Mouse (Mus musculus): ENCODE measurements around the gene Tbata. TPM values are rescaled to one million over a fixed set of nuclear protein-coding genes. Genes with fewer than 3 reads are reported as not detected.

Tbata gene
- not detected in 2 replicates for polyA plus RNA-seq (2016; fragmentation: Nextera tagmentation; extraction: Ambion mirVana)

DNA sequence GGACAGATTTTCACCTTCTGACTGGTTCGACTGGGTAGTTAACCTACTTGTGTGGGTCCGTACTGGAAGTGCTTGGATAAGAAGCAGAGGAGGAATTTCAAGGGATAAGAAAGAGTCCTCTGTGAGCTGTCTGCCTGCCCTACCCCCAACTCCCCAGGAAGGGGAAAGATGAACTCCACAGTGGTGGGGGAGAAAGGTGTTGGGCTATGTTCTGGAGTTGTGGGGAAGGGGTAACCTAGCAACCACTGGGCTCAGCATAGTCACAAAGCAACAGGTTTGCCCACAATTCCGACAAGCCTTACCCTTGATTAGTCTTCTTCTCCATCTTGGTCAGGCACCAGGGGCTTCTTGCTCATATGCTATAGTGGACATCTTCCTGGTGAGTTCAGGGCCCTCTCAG is at the start of gene Tbata:
Gene Tbata (plus strand): TSS at position 301 of the 400 bp plus-strand sequence.
- no peaks in the 10 kb centered on the region for H3K9me3 ChIP-seq (replicated peaks)
- H3K4me3 ChIP-seq, result no peak within 1 kb of the TSS
- 43% methylated on average over 3 of the region's 3 CpGs for WGBS
- H3K9ac ChIP-seq, result no peak within 1 kb of the TSS
- H3K27ac ChIP-seq (ENCODE audit: poor library complexity, severe bottlenecking), result no peak within 1 kb of the TSS
- H3K4me1 ChIP-seq (replicated peaks), result peaks cover 6% of the 10 kb centered on the region; the same call in 1 of the 2 replicates
- no peaks in the 10 kb centered on the region for H3K36me3 ChIP-seq
- ATAC-seq (ENCODE audit: insufficient number of reproducible peaks, low FRiP score), result no peak
- peaks cover 45% of the 10 kb centered on the region for H3K27me3 ChIP-seq (replicated peaks)
- no peak within 1 kb of the TSS for H3K4me2 ChIP-seq

DNA sequence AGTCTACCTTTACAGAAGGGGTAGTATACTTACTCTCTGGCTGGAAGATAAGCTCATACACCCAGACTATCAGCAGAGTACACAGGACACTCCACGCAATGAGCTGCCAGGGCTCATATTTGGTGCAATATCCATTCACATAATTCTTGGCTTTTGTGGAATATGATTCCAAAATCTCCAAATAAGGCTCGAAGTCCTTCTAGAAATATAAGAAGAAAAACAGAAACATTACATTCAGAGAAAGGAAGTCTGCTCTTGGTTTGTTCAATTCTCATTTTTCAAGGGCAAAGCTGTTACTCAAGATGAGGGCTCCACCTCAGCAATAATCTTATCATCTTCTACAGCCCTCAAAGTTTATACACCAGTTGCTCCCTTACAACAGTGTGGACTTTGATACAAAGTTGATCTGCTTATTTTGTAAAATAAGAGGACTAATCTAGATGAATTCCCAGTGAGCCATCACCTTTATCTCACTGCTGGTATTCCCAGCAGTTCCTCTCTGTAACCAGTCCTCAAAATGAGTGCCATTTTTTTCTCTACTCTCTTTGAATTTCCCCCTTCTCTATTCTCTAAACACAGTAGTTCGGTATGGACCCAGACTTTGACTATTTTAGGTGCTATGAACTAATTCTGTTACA is 48.4 kb upstream of the Tbata start:
- 74% methylated on average over 3 of the region's 3 CpGs for WGBS
- no peak overlapping the region for H3K4me3 ChIP-seq
- H3K4me1 ChIP-seq (replicated peaks), result no peaks in the 10 kb centered on the region
- no peaks in the 10 kb centered on the region for H3K27me3 ChIP-seq (replicated peaks)
- H3K9ac ChIP-seq, result no peak overlapping the region
- no peak overlapping the region for H3K27ac ChIP-seq (ENCODE audit: poor library complexity, severe bottlenecking)
- H3K36me3 ChIP-seq, result peaks cover 27% of the 10 kb centered on the region
- no peak overlapping the region for H3K4me2 ChIP-seq
- no peak for ATAC-seq (ENCODE audit: insufficient number of reproducible peaks, low FRiP score)
- H3K9me3 ChIP-seq (replicated peaks), result no peaks in the 10 kb centered on the region

DNA sequence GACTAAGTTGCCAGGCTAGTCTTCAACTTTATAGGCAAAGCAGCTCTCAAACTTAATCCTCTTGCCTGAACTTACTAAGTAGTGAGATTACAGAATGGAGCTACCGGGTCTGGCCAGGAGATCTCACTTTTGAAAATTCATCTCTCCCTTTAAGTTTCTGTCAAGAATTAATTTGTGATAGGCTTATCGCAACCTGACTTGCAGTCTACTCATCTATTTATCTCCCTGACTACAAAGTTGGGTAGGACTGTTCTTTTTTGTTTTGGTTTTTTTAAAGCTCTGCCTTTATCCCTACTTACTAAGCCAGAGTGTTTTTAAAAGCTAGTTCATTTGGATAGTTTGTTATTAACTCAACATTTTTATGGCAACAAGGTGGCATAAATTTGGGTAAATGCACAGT is 47.3 kb upstream of the Tbata start:
- H3K27ac ChIP-seq (ENCODE audit: poor library complexity, severe bottlenecking), result no peak overlapping the region
- ATAC-seq (ENCODE audit: insufficient number of reproducible peaks, low FRiP score), result no peak
- H3K4me2 ChIP-seq, result no peak overlapping the region
- no peaks in the 10 kb centered on the region for H3K27me3 ChIP-seq (replicated peaks)
- H3K4me1 ChIP-seq (replicated peaks), result no peaks in the 10 kb centered on the region
- no peak overlapping the region for H3K9ac ChIP-seq
- no peak overlapping the region for H3K4me3 ChIP-seq
- 74% methylated on average over 2 of the region's 2 CpGs for WGBS
- peaks cover 22% of the 10 kb centered on the region for H3K36me3 ChIP-seq
- no peaks in the 10 kb centered on the region for H3K9me3 ChIP-seq (replicated peaks)

DNA sequence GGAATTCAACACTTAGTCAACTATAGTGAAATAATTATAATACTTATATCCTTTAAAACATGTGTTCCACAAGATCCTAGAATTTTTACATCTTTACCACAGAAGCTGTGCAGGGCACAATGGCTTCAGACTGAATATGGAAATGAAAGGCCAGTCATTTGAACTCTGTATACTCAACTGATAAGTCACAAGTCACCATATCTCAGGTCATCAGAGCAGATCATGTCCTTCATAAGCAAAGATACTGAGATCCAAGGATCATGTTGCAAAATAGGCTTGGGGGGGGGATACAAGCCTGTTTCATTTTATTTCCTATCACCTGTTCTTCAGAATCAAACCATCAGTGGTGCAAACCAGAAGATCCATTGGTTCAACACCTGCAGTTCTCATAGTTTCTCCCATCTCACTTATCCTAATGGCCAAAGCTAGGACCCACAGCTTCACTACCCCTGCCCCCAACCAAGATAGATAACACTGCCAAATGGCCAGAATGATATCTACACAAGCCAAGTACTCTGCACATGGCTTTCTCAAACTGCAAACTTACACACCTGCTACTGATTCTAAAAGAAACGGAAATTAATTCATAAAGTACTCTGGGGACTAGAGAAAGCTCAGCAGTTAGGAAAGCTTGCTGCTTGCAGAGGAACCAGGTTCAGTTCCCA is 42.9 kb upstream of the Tbata start:
- Histone ChIP-seq H3K36me3 (peaks cover 11% of the 10 kb centered on the region), H3K4me2 (no peak overlapping the region), H3K4me1 (replicated peaks) (no peaks in the 10 kb centered on the region), H3K9me3 (replicated peaks) (no peaks in the 10 kb centered on the region), H3K27ac (ENCODE audit: poor library complexity, severe bottlenecking) (no peak overlapping the region), H3K4me3 (no peak overlapping the region), H3K9ac (no peak overlapping the region), H3K27me3 (replicated peaks) (no peaks in the 10 kb centered on the region)
- 90% methylated on average over 1 of the region's 1 CpGs for WGBS
- ATAC-seq (ENCODE audit: insufficient number of reproducible peaks, low FRiP score), result no peak

DNA sequence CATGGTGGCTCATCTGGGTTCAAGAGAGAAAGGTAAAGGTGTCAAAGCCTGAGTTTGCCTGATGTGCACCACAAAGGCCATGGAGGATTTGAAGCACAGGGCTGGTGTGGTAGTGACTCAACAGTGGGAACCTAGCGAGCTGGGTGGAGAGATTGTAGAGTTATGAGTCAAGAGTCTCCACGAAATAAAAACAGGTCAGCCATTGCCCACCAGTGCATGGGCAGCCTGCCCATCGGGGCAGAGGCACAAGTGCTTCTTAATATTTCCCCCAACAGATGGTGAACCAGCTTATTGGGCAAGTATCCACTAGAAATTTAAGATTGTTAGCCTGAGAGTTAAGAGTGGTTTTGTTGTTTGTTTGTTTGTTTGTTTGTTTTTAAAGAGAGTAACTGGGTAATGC is 40.8 kb upstream of the Tbata start:
- no peaks in the 10 kb centered on the region for H3K27me3 ChIP-seq (replicated peaks)
- no peaks in the 10 kb centered on the region for H3K9me3 ChIP-seq (replicated peaks)
- WGBS, result 75% methylated on average over 3 of the region's 3 CpGs
- H3K4me2 ChIP-seq, result no peak overlapping the region
- H3K36me3 ChIP-seq, result peaks cover 11% of the 10 kb centered on the region
- H3K4me3 ChIP-seq, result no peak overlapping the region
- no peak for ATAC-seq (ENCODE audit: insufficient number of reproducible peaks, low FRiP score)
- H3K4me1 ChIP-seq (replicated peaks), result no peaks in the 10 kb centered on the region
- H3K9ac ChIP-seq, result no peak overlapping the region
- no peak overlapping the region for H3K27ac ChIP-seq (ENCODE audit: poor library complexity, severe bottlenecking)

DNA sequence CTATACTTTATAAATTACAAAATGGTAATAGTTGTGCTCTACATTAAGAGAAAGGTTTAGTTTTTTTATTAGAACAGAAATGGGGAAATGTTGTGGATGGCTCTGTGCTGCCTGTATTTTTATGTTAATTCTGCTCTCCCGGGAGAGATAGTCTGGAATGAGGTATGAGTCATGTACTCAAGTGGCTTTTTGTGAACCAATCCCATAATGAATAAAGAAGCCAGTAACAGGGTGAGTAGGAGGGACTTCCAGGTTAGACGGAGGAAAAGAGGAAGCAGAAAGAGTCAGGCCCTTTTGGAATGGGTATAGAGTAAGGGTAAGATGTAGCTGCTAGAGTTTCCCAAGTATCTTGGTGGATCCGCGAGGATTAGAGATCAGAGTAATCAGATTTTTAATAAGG is 37.7 kb upstream of the Tbata start:
- 77% methylated on average over 4 of the region's 4 CpGs for WGBS
- no peak overlapping the region for H3K9ac ChIP-seq
- H3K4me3 ChIP-seq, result no peak overlapping the region
- H3K4me2 ChIP-seq, result no peak overlapping the region
- H3K9me3 ChIP-seq (replicated peaks), result no peaks in the 10 kb centered on the region
- H3K36me3 ChIP-seq, result peaks cover 5% of the 10 kb centered on the region; the same call in 1 of the 2 replicates
- ATAC-seq (ENCODE audit: insufficient number of reproducible peaks, low FRiP score), result no peak
- H3K27me3 ChIP-seq (replicated peaks), result no peaks in the 10 kb centered on the region
- H3K27ac ChIP-seq (ENCODE audit: poor library complexity, severe bottlenecking), result no peak overlapping the region
- no peaks in the 10 kb centered on the region for H3K4me1 ChIP-seq (replicated peaks)

DNA sequence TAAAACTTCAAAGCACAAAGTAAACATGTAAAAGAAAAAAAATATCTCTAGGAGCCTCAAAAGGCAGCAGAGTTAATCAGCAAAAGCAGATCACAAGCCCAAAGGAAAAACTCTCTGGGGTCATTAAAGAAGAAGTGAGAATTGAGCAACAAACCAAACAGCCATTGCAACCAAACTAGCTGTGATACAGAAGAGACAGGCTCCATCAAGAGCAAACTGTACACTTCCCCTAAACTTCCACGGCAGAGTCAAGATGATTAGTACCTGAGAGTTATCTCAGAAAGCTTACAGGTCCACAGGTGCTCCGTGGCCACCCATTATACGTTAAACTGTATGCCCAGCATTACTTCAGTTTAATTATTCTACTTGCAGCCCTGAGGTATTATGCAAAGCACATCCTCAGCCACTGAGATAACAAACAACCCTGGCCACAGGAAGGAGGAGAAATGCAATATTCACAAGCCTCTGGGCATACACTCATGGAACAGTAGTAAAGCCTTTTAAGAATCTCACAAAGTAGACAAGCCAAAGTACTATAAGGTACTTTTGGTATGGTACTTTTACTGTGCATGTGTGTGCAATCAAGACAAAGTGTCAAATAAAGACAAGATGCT is 36.4 kb upstream of the Tbata start:
- H3K4me1 ChIP-seq (replicated peaks), result no peaks in the 10 kb centered on the region
- WGBS, result 57% methylated on average over 3 of the region's 3 CpGs
- ATAC-seq (ENCODE audit: insufficient number of reproducible peaks, low FRiP score), result no peak
- H3K27me3 ChIP-seq (replicated peaks), result no peaks in the 10 kb centered on the region
- no peak overlapping the region for H3K27ac ChIP-seq (ENCODE audit: poor library complexity, severe bottlenecking)
- no peak overlapping the region for H3K9ac ChIP-seq
- peaks cover 8% of the 10 kb centered on the region for H3K36me3 ChIP-seq
- H3K9me3 ChIP-seq (replicated peaks), result no peaks in the 10 kb centered on the region
- H3K4me3 ChIP-seq, result no peak overlapping the region
- no peak overlapping the region for H3K4me2 ChIP-seq

DNA sequence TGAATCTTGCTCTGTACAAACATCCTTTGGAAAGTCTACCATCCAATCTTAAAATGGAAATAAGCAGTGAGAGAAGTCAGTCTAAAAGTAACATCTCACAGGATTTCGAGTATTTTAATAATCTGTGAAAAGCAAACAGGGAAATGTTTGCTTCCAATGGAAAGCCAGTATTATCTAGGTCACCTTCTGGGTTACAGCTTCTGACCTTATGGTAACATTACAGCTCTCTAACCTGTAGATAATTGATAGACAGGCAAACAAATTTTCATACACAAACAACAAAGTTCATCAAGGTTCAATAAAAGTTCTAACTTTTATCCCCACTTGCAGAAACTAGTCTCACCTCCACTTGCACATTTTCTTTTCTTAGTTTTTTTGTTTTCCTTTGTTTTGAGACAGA is 34.2 kb upstream of the Tbata start:
- no peak for ATAC-seq (ENCODE audit: insufficient number of reproducible peaks, low FRiP score)
- H3K36me3 ChIP-seq, result peaks cover 6% of the 10 kb centered on the region
- WGBS, result 61% methylated on average over 1 of the region's 1 CpGs
- no peak overlapping the region for H3K4me3 ChIP-seq
- no peak overlapping the region for H3K9ac ChIP-seq
- H3K9me3 ChIP-seq (replicated peaks), result no peaks in the 10 kb centered on the region
- H3K27me3 ChIP-seq (replicated peaks), result no peaks in the 10 kb centered on the region
- no peak overlapping the region for H3K4me2 ChIP-seq
- no peaks in the 10 kb centered on the region for H3K4me1 ChIP-seq (replicated peaks)
- H3K27ac ChIP-seq (ENCODE audit: poor library complexity, severe bottlenecking), result no peak overlapping the region

DNA sequence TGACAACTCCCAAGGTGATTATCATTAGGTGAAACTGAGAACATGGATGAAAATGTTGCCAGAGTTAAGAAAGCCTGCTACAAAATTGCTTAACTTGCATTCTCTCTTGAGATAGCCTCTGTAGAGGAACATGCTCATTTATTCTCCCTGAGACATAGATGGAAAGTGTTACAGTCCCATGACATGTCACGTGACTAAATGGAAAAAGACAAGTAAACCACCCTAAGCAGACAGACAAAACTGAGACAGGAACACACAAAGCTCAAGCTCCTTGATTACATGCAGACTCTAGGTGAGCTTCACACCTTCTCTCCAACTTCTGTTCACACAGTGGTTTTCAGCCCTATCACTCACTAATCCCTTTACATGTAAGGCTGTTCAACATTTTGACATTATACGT is 28.4 kb upstream of the Tbata start:
- Histone ChIP-seq H3K4me3 (no peak overlapping the region), H3K4me2 (no peak overlapping the region), H3K36me3 (peaks cover 8% of the 10 kb centered on the region), H3K4me1 (replicated peaks) (peaks cover 5% of the 10 kb centered on the region), H3K27me3 (replicated peaks) (no peaks in the 10 kb centered on the region), H3K9ac (no peak overlapping the region), H3K27ac (ENCODE audit: poor library complexity, severe bottlenecking) (no peak overlapping the region), H3K9me3 (replicated peaks) (no peaks in the 10 kb centered on the region)
- 90% methylated on average over 2 of the region's 2 CpGs for WGBS
- no peak for ATAC-seq (ENCODE audit: insufficient number of reproducible peaks, low FRiP score)

DNA sequence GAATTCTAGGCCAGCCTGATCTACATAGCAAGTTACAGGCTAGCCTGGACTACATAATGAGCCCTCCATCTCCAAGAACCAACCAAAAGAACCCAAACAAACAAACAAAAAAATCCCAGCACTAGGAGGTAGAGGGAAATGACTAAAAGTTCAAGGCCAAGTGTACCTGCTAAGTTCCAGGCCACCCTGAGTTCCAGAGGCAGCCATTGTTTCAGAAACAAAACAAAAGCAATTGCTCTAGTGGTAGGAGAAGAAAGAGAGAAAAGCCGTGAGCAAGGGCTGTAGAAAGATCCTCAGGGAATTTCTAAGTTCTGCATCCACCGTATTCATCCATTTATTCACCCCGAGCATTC is 26.0 kb upstream of the Tbata start:
- H3K27me3 ChIP-seq (replicated peaks), result no peaks in the 10 kb centered on the region
- H3K27ac ChIP-seq (ENCODE audit: poor library complexity, severe bottlenecking), result peak overlapping the region; percentile 94
- WGBS, result 0% methylated on average over 3 of the region's 3 CpGs
- no peaks in the 10 kb centered on the region for H3K9me3 ChIP-seq (replicated peaks)
- peak overlapping the region; percentile 100 for H3K4me2 ChIP-seq
- ATAC-seq (ENCODE audit: insufficient number of reproducible peaks, low FRiP score), result no peak
- peak overlapping the region; percentile 92 for H3K9ac ChIP-seq
- H3K4me3 ChIP-seq, result peak overlapping the region; percentile 72
- H3K4me1 ChIP-seq (replicated peaks), result peaks cover 5% of the 10 kb centered on the region
- 0 out of 2 replicates have a peak, but pooled peaks cover 2% of the 10 kb centered on the region for H3K36me3 ChIP-seq

DNA sequence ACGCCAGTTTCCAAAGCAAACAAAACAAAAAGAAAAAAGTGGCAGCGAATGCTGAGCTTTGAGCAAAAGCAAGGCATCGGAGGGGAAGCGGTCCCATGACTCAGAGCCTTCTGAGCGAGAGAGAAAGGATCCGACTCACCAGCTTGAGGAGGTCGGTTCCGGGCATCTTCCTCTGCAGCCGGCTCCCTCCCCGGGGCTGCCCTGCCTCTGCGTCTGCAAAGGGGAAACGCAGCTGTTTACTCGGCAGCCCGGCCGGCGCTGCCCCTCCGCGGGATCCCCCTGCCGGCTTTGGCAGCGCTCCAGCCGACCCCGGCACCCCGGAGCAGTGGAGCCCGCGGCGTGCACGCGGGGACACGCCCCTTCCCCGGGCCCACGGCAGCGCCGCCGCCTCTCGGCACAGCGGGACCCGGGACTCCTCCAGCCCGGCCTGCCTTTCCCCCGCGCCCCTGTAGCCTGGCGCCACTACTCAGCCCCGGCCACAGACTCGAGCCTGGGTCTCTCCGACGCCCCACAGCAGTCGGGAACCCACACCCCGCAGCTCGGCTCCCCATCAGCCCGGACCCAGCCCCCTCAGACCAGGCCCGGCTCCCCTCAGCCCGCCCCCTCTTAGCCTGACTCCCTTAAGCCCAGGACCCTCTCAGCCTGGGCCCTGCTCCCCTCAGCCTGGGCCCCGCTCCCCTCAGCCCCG is 25.5 kb upstream of the Tbata start:
- under 1% methylated on average over 42 of the region's 53 CpGs for WGBS

More for the DNA sequence above, 25.5 kb upstream of the Tbata start:
- H3K9me3 ChIP-seq (replicated peaks), result no peaks in the 10 kb centered on the region
- peak overlapping the region; percentile 94 for H3K27ac ChIP-seq (ENCODE audit: poor library complexity, severe bottlenecking)
- H3K9ac ChIP-seq, result peak overlapping the region; percentile 92
- H3K4me2 ChIP-seq, result peak overlapping the region; percentile 100
- no peaks in the 10 kb centered on the region for H3K27me3 ChIP-seq (replicated peaks)
- peaks cover 5% of the 10 kb centered on the region for H3K4me1 ChIP-seq (replicated peaks)
- ATAC-seq (ENCODE audit: insufficient number of reproducible peaks, low FRiP score), result peak; percentile 46
- H3K4me3 ChIP-seq, result peak overlapping the region; percentile 72
- H3K36me3 ChIP-seq, result 0 out of 2 replicates have a peak, but pooled peaks cover 2% of the 10 kb centered on the region
